Mouse (Mus musculus): ENCODE data around the gene Cd6. TPM values are rescaled to one million over a fixed set of nuclear protein-coding genes. Genes with fewer than 3 reads are reported as not detected.

Cd6 gene
- total RNA-seq, 2 experiments from 2014 or later: 0.14 to 0.41 TPM

- no peak for DNase-seq (ENCODE audit: low spot score in 2 of 2)
Observed at GRCm38 (mm10) chr19:10839010-10839892, 9.4 kb upstream of the Cd6 start, which contains the start of gene Slc15a3. Gene Slc15a3 (plus strand): TSS chr19:10839727.

GRCm38 (mm10) chr19:10835671-10836070 is 5.8 kb upstream of the Cd6 start:
- DNase-seq (ENCODE audit: low spot score in 2 of 2): no peak

- DNase-seq (ENCODE audit: low spot score in 2 of 2): no peak
Observed at GRCm38 (mm10) chr19:10833611-10834010, 3.8 kb upstream of the Cd6 start.

- no peak for DNase-seq (ENCODE audit: low spot score in 2 of 2)
Observed at GRCm38 (mm10) chr19:10832030-10832429, 2.2 kb upstream of the Cd6 start.

GRCm38 (mm10) chr19:10831424-10831823 is 1.6 kb upstream of the Cd6 start:
- DNase-seq (ENCODE audit: low spot score in 2 of 2): peak; percentile 39 to 43

GRCm38 (mm10) chr19:10828321-10828720 is 1.5 kb downstream of the Cd6 start:
- no peak for DNase-seq (ENCODE audit: low spot score in 2 of 2)

GRCm38 (mm10) chr19:10824061-10824460 is 5.8 kb downstream of the Cd6 start:
- DNase-seq (ENCODE audit: low spot score in 2 of 2): no peak

- no peak for DNase-seq (ENCODE audit: low spot score in 2 of 2)
Observed at GRCm38 (mm10) chr19:10822534-10822933, 7.3 kb downstream of the Cd6 start.

GRCm38 (mm10) chr19:10821319-10821718 is 8.5 kb downstream of the Cd6 start:
- DNase-seq (ENCODE audit: low spot score in 2 of 2): no peak

GRCm38 (mm10) chr19:10818217-10818946 is 11.5 kb downstream of the Cd6 start:
- DNase-seq (ENCODE audit: low spot score in 2 of 2): no peak

GRCm38 (mm10) chr19:10816462-10816861 is 13.4 kb downstream of the Cd6 start:
- DNase-seq (ENCODE audit: low spot score in 2 of 2): no peak

- DNase-seq (ENCODE audit: low spot score in 2 of 2): no peak
Observed at GRCm38 (mm10) chr19:10815871-10816270, 14.0 kb downstream of the Cd6 start.

GRCm38 (mm10) chr19:10813905-10814304 is 16.0 kb downstream of the Cd6 start:
- DNase-seq (ENCODE audit: low spot score in 2 of 2): no peak

- DNase-seq (ENCODE audit: low spot score in 2 of 2): no peak
Observed at GRCm38 (mm10) chr19:10813039-10813438, 16.8 kb downstream of the Cd6 start.

- no peak for DNase-seq (ENCODE audit: low spot score in 2 of 2)
Observed at GRCm38 (mm10) chr19:10811471-10811870, 18.4 kb downstream of the Cd6 start.

- no peak for DNase-seq (ENCODE audit: low spot score in 2 of 2)
Observed at GRCm38 (mm10) chr19:10810176-10810492, 19.7 kb downstream of the Cd6 start.

- DNase-seq (ENCODE audit: low spot score in 2 of 2): peak; percentile 40 to 70
Observed at GRCm38 (mm10) chr19:10809428-10810175, 20.3 kb downstream of the Cd6 start.

- DNase-seq (ENCODE audit: low spot score in 2 of 2): no peak
Observed at GRCm38 (mm10) chr19:10808524-10809233, 21.2 kb downstream of the Cd6 start.

GRCm38 (mm10) chr19:10805661-10806285 is 24.1 kb downstream of the Cd6 start:
- no peak for DNase-seq (ENCODE audit: low spot score in 2 of 2)

- DNase-seq (ENCODE audit: low spot score in 2 of 2): no peak
Observed at GRCm38 (mm10) chr19:10804850-10805660, 24.8 kb downstream of the Cd6 start.
